Mouse (Mus musculus) left cerebral cortex, postnatal 14 days (tissue): ENCODE results near the gene Col25a1. TPM values are rescaled to one million over a fixed set of nuclear protein-coding genes. Genes with fewer than 3 reads are reported as not detected.

ENCODE experiments used
- DNase-seq, 2 experiments: peaks; one replicate each; pipeline ENCODE4 v3.0.0; 2021 to 2022; ENCODE audit warnings: low spot score in 2 of 2, mixed read lengths in 1 of 2
- intact Hi-C: fragments of 180-260 bp; cut with DNase I; formaldehyde crosslinking; loops from one replicate; pipeline ENCODE4 v1.15.1; 2025
- total RNA-seq, 2 experiments: library from RNA; stranded (reverse); gene quantifications; 2 replicates each; pipeline ENCODE4 v1.2.3; 2021

Col25a1 gene
- total RNA-seq, 2 experiments from 2014 or later = 26.4 to 32.3 TPM

- intact Hi-C loops = no loop called here
- no peak for DNase-seq
These were observed 159.4 kb downstream of the Col25a1 start for GRCm38 (mm10) chr3:130290672-130291071.

GRCm38 (mm10) chr3:130291926-130292325, 160.6 kb downstream of the Col25a1 start:
- intact Hi-C loops = no loop called here
- DNase-seq = no peak

GRCm38 (mm10) chr3:130300530-130300929, 169.2 kb downstream of the Col25a1 start:
- DNase-seq = no peak
- intact Hi-C loops = no loop called here

- no peak for DNase-seq
- intact Hi-C loops = no loop called here
These were observed 172.3 kb downstream of the Col25a1 start for GRCm38 (mm10) chr3:130303597-130303996.

GRCm38 (mm10) chr3:130304827-130305226, 173.5 kb downstream of the Col25a1 start:
- intact Hi-C loops = no loop called here
- DNase-seq = no peak

- intact Hi-C loops = no loop called here
- no peak for DNase-seq
These were observed 174.4 kb downstream of the Col25a1 start for GRCm38 (mm10) chr3:130305686-130306085.

- intact Hi-C loops = no loop called here
These were observed 178.0 kb downstream of the Col25a1 start for GRCm38 (mm10) chr3:130309277-130309676.

GRCm38 (mm10) chr3:130310694-130311305, 179.5 kb downstream of the Col25a1 start:
- DNase-seq = no peak

More at GRCm38 (mm10) chr3:130309277-130309676, 178.0 kb downstream of the Col25a1 start:
- DNase-seq = no peak

GRCm38 (mm10) chr3:130313246-130313645, 181.9 kb downstream of the Col25a1 start:
- no peak for DNase-seq
- intact Hi-C loops = no loop called here

More at GRCm38 (mm10) chr3:130310694-130311305, 179.5 kb downstream of the Col25a1 start:
- intact Hi-C loops = no loop called here

- DNase-seq = no peak
- intact Hi-C loops = no loop called here
These were observed 196.0 kb downstream of the Col25a1 start for GRCm38 (mm10) chr3:130327039-130328015.

- peak in 1 of 2 experiments; percentile 14 for DNase-seq
- intact Hi-C loops = no loop called here
These were observed 197.6 kb downstream of the Col25a1 start for GRCm38 (mm10) chr3:130328909-130329308.

GRCm38 (mm10) chr3:130329833-130330555, 198.7 kb downstream of the Col25a1 start:
- intact Hi-C loops = no loop called here
- no peak for DNase-seq

GRCm38 (mm10) chr3:130330556-130330950, 199.3 kb downstream of the Col25a1 start:
- no peak for DNase-seq
- intact Hi-C loops = no loop called here

GRCm38 (mm10) chr3:130332347-130332913, 201.1 kb downstream of the Col25a1 start:
- DNase-seq = no peak
- intact Hi-C loops = no loop called here

GRCm38 (mm10) chr3:130337857-130338256, 206.6 kb downstream of the Col25a1 start:
- DNase-seq = peak; percentile 15 to 30

GRCm38 (mm10) chr3:130338371-130338770, 207.1 kb downstream of the Col25a1 start:
- intact Hi-C loops = no loop called here
- DNase-seq = no peak

More at GRCm38 (mm10) chr3:130337857-130338256, 206.6 kb downstream of the Col25a1 start:
- intact Hi-C loops = no loop called here

- intact Hi-C loops = no loop called here
- DNase-seq = peak in 1 of 2 experiments; percentile 16
These were observed 218.9 kb downstream of the Col25a1 start for GRCm38 (mm10) chr3:130350161-130350560.

- DNase-seq = no peak
- intact Hi-C loops = no loop called here
These were observed 223.2 kb downstream of the Col25a1 start for GRCm38 (mm10) chr3:130354399-130355039.
